Mouse (Mus musculus): Measurements from ENCODE around the gene Rab7b.

DNA sequence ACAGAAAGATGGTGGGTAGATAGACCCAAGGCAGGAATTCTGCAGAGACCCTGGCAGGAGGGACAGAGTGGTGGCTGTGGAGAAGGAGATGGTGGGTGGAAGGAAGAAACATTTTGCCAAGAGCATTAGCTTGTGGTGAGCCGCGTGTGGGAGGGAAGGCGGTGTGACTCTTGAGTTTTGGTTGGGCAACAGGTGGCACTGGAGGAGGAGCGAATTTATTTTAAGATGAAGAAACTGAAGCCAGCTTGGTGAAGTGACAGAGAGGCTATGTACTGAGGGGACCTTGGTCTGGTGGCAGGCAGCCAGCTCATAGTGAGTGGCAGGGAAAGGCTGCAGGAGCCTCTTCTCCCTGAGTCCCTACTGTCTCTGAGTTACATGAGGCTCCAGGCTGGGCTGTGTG, 66.4 kb downstream of the Rab7b start:
- TF ChIP-seq CTCF (conservative IDR thresholded peaks at IDR 0.05; ENCODE audit: insufficient read depth, insufficient read length, low read depth, low read length) (no peak), POLR2A (IDR thresholded peaks at IDR 0.05; ENCODE audit: low read depth, low read length) (no peak)

Measured in kidney, adult 2 months (tissue).